Mouse (Mus musculus) neutrophil, adult 65 days (primary cell): Measurements from ENCODE around the gene Olfr247. TPM values are rescaled to one million over a fixed set of nuclear protein-coding genes. Genes with fewer than 3 reads are reported as not detected.

Experiments used
- total RNA-seq: library from RNA; stranded (reverse); gene quantifications from 2 replicates; pipeline ENCODE4 v1.2.4, GENCODE M21; 2023

Gene Olfr247
- total RNA-seq: not detected in 2 replicates

GRCm38 (mm10) chr10:129976040-129976439, at the start of gene Olfr247:
Olfr247 (minus strand) TSS chr10:129976140.

GRCm38 (mm10) chr10:130012321-130012720, 36.4 kb upstream of the Olfr247 start, which contains the start of gene Olfr820:
Olfr820 (plus strand) TSS chr10:130012621.

GRCm38 (mm10) chr10:129984962-129985361, 9.0 kb upstream of the Olfr247 start, which contains the start of gene Gm10310:
Gm10310 (minus strand) TSS chr10:129985062.

GRCm38 (mm10) chr10:129967166-129967565, 8.8 kb downstream of the Olfr247 start, which contains the start of gene Olfr819:
Olfr819 (minus strand) TSS chr10:129967266.

GRCm38 (mm10) chr10:129949000-129949399, 26.9 kb downstream of the Olfr247 start, which contains the start of gene Olfr818:
Olfr818 (minus strand) TSS chr10:129949100.

Other genes with a start within 250 kb of the Olfr247 start
- gene Olfr805, start 246.8 kb downstream of the Olfr247 start, total RNA-seq: not detected in 2 replicates
- gene Olfr806, start 234.2 kb downstream of the Olfr247 start, total RNA-seq: not detected in 2 replicates
- not detected in 2 replicates for gene Olfr807, start 218.3 kb downstream of the Olfr247 start, total RNA-seq
- not detected in 2 replicates for gene Olfr808, start 210.7 kb downstream of the Olfr247 start, total RNA-seq
- not detected in 2 replicates for gene Olfr809, start 201.5 kb downstream of the Olfr247 start, total RNA-seq
- not detected in 2 replicates for gene Olfr810, start 181.2 kb downstream of the Olfr247 start, total RNA-seq
- not detected in 2 replicates for gene Olfr811, start 171.7 kb downstream of the Olfr247 start, total RNA-seq
- not detected in 2 replicates for gene Olfr812, start 130.0 kb downstream of the Olfr247 start, total RNA-seq
- not detected in 2 replicates for gene Olfr813, start 120.8 kb downstream of the Olfr247 start, total RNA-seq
- gene Olfr814, start 96.3 kb downstream of the Olfr247 start, total RNA-seq: not detected in 2 replicates
- not detected in 2 replicates for gene Olfr815, start 70.3 kb downstream of the Olfr247 start, total RNA-seq
- gene Olfr816, start 60.5 kb downstream of the Olfr247 start, total RNA-seq: not detected in 2 replicates
- gene Olfr818, start 27.0 kb downstream of the Olfr247 start, total RNA-seq: not detected in 2 replicates
- not detected in 2 replicates for gene Olfr819, start 8.9 kb downstream of the Olfr247 start, total RNA-seq
- not detected in 2 replicates for gene Gm10310, start 8.9 kb upstream of the Olfr247 start, total RNA-seq
- not detected in 2 replicates for gene Olfr820, start 36.5 kb upstream of the Olfr247 start, total RNA-seq
- gene Olfr821, start 54.2 kb upstream of the Olfr247 start, total RNA-seq: not detected in 2 replicates
- gene Olfr822, start 95.1 kb upstream of the Olfr247 start, total RNA-seq: not detected in 2 replicates
- not detected in 2 replicates for gene Olfr823, start 139.2 kb upstream of the Olfr247 start, total RNA-seq
- not detected in 2 replicates for gene Olfr824, start 153.9 kb upstream of the Olfr247 start, total RNA-seq
- gene Olfr825, start 190.6 kb upstream of the Olfr247 start, total RNA-seq: not detected in 2 replicates
- not detected in 2 replicates for gene Olfr826, start 208.0 kb upstream of the Olfr247 start, total RNA-seq
- not detected in 2 replicates for gene Olfr827, start 238.3 kb upstream of the Olfr247 start, total RNA-seq